Mouse (Mus musculus) CD4-positive, CD25-positive, alpha-beta regulatory T cell, adult 2 months (primary cell): Measurements from ENCODE around the gene Enthd1.
"Not testable (repeated sequence)": the region's sequence is repeated elsewhere in the genome, so short reads cannot be mapped to it uniquely, and the experiment has no call there.

Source experiments
- DNase-seq: peaks from one replicate; pipeline ENCODE4 v3.0.0-alpha.2; 2012; ENCODE audit warnings: low read depth, low spot score

Enthd1 gene

GRCm38 (mm10) chr15:80538671-80539340 lies 26.1 kb downstream of the Enthd1 start:
- peak; percentile 71 for DNase-seq

DNA sequence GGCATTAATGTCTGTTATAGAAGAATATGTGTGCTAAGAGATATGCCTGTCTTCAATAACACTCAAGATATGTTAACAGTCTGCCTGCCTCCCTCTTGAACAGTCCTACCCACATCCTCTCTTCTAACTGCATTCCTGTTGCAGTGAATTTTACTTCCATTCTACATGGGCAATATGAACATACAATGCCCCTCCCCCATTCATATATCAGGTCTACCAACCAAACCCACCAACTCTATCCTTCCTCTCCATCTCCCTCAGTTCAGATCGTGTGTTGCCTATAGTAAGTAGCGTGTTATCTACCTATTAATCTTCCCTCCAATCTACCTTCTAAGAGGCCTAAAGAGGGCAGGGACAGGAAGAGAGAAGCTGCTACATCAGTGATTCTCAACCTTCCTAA lies 26.9 kb downstream of the Enthd1 start:
- peak; percentile 52 for DNase-seq

DNA sequence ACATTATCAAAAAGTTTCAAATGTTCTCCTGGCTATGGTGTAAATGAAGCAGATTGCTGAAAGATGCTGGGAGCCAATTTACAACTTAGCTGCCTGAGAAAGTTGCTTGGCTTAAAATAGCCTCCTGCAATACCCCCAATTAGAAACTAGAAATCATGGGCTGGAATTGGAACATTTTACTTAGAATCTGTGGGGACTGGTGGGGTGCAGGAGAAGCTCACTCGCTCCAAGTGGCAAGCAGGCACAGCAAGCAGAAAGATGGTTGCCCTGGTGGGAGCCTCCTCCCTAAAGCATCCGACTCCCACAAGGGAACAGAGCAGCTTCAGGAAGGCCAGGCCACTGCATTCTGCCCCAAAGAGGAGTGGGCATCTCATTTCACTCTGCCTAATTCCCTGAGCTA lies 28.9 kb downstream of the Enthd1 start:
- no peak for DNase-seq

DNA sequence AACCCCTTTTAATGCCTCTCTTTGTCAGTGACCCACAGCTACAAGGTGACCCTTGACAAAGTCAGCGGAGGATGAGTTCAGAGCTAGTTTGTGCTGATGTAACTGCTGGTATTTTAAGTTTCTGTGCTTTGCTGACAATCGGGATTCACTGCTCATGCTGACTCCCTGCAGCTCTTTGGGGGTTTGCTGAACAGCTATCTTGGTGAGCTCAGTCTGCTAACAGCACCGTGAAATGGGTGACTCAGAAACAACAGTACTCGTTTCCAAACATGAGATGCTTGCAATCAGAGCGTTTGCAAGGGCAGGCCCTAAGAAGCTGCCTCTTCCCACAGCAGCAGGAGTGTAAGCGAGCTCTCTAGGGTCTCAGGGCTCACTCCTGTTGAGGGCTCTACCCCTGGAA lies 31.7 kb downstream of the Enthd1 start:
- DNase-seq: no peak

GRCm38 (mm10) chr15:80532281-80533072 lies 32.5 kb downstream of the Enthd1 start:
- DNase-seq: no peak

GRCm38 (mm10) chr15:80531026-80531425 lies 33.9 kb downstream of the Enthd1 start:
- DNase-seq: peak; percentile 24

DNA sequence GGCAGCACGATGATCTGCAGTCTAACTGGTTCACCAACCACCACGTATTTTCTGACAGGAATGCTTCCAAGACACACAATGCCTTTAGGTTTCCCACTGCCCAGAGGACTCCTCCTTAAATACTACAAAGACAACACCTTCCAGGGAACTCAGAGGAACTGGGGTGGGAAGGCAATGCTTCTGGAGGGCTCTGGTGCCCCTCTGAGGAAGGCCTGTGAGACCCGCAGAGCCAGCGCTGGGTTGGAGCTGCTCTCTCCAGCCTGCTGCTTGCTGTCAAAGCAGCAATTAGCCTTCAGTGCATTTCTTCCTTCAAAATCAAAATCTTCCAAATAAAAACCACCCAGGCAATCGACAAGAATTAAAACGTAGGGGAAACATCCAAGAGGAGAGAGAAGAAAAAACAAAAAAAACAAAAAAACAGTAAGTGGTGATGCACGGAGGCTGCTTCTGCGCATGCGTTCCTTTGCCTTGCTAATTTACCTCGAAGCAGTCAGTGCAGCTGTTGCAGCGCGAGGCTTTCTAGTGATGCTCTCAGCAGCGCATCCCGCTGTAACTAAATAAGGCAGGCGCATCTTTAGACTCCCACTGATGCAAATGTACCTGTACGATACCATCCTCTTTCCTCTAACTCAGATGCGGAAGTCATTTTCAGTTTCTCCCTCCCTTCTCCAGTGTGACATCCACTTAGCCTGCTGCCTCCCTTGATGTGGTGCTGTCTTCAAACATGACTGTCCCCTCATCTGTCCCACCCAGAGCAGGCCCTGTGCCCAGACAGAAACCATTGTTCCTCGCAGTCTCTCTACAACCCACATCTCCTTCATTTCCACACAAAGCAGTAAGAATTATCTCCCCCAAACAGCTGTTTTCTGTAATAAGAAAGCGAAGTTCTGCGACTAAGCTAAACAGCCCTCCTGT lies 34.7 kb downstream of the Enthd1 start:
- peak; percentile 53 for DNase-seq

- DNase-seq: no peak
Observed at GRCm38 (mm10) chr15:80521661-80522388, 43.1 kb downstream of the Enthd1 start.

DNA sequence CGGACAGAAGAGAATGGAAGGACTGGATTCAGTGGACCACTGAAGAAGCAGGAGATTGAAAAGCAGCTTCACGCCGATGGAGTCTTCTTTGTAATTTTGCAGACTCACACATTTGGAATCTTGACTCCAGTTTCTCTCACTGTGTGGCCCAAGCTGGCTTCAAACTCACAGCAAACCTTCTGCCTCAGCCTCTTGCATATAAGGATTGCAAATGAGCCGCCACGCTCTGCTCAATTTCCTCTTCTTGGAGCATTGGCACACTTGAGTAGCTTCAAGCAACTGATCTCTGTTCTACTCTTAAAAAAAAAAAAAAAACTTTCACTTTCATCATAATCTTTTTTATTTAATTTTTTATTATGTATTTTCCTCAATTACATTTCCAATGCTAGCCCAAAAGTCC lies 45.0 kb downstream of the Enthd1 start:
- DNase-seq: no peak

DNA sequence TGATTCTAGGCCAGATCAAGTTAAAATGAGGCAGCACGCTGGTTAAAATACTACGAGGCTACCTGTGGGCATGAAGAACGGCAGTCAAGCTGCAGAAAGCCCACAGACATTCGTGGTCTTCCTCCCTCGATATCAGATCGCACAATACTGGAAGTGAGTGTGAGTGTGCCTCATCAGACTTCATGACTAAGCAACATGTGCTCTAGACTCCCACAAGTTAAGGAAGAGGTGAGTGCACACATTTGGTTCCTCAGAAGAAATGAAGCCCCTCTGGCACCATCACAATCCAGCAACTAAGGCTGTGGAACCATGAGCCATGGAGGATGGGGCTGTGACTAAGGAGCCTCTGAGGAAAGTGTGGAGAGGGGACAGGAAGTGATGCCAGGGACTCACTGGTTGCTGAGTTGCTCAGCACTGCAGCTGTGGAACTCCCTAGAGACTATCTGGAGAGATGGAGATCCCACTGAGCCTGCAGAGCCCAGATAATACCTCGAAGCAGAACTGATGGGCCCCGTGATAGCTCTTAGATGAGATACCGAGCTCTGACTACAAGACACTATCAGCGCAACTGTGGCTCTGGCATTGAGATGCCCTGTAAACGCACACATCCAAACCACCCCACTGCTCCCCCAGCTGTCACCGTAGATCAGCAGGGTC lies 46.3 kb downstream of the Enthd1 start:
- no peak for DNase-seq

DNA sequence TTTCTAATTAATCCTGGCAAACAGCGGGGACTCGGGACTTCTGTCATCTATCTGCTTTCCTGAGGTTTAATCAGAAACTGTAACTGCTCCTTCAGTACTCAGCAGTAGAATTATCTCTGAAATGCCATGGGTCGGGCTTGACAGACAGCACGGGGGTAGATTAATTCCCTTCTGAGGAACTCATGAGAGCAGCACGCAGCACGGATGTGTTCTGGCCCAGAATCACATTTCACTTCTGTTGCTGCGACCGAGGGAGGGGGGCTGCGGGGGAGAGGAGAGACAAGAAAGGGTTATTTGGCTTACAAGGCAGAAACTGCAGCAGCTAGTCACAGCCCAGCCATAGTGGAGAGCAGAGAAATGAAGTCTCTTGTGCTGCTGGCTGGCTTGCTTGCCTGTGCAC lies 47.0 kb downstream of the Enthd1 start:
- no peak for DNase-seq

DNA sequence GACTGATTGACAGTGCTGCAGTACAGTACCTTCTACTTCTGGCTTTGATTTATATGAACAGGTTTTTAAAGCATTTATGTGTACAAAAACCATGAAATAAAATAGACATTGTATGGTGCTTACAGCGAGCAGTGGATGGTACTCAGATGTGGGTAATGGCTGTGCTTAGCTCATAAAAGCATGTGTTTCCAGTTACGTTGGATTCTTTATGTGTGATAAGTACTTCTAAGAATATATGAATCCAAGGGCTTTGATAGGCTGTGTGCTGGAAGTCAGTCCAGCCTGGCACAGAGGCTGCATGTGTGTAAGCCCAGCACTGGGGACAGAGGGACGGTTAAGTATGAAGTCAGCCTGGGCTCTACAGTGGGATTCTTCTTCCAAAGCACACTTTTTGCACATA lies 48.4 kb downstream of the Enthd1 start:
- DNase-seq: no peak

DNA sequence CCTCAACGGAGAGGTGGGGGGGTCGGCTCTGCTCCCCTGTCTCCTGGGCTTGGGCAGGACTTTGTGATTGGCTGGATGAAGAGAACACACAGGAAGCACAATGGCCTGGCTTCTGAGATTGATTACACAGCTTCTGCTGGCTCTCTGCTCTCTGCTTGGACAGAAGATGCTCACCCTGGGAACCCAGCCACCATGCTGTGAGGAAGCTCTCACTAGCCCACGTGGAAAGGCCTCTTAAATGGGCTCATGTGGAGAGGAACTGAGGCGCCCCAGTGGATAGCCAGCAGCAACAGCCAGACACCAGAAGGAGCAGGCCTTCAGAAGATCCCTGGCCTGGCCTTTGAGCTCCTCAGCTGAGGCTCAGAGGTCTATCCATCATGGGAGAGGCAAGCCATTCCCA lies 59.9 kb downstream of the Enthd1 start:
- no peak for DNase-seq

DNA sequence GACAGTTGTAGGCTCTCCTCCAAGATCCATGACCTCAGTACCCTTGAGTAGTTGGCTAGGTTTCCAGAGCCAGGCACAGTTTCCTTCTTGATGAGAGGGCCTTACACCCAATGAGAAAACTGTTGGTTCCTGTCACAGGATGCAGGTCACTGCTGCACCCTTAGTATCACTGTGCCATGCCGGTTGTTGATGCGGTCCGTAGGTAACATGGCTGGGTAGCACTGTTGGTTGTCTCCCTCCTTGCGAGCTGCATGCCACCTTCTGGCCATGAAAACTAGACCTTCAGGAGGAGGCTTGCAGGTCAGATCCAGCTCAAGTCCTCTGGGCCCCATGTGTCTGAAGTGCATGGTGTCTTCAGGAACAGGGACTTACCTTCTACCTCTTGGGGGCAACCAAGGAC lies 61.8 kb downstream of the Enthd1 start:
- DNase-seq: not testable (repeated sequence)

DNA sequence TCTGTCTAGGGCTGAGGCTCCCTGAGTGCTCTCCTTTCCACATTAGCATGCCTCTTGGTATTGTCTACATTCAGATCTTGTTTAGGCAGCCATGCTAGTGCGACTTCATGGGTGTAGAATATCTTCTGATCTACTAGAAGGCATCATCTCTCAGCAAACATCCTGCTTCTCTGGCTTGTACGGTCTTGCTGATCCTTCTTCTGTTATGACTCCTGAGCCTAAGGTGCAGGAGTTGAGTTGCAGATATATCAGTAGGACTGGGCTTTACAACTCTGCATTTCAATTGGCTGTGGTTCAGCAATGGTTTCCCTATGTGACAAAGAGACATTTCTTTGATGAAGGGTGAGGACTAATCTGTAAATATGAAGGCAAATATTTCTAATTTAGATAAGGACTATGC lies 62.2 kb downstream of the Enthd1 start:
- no peak for DNase-seq

DNA sequence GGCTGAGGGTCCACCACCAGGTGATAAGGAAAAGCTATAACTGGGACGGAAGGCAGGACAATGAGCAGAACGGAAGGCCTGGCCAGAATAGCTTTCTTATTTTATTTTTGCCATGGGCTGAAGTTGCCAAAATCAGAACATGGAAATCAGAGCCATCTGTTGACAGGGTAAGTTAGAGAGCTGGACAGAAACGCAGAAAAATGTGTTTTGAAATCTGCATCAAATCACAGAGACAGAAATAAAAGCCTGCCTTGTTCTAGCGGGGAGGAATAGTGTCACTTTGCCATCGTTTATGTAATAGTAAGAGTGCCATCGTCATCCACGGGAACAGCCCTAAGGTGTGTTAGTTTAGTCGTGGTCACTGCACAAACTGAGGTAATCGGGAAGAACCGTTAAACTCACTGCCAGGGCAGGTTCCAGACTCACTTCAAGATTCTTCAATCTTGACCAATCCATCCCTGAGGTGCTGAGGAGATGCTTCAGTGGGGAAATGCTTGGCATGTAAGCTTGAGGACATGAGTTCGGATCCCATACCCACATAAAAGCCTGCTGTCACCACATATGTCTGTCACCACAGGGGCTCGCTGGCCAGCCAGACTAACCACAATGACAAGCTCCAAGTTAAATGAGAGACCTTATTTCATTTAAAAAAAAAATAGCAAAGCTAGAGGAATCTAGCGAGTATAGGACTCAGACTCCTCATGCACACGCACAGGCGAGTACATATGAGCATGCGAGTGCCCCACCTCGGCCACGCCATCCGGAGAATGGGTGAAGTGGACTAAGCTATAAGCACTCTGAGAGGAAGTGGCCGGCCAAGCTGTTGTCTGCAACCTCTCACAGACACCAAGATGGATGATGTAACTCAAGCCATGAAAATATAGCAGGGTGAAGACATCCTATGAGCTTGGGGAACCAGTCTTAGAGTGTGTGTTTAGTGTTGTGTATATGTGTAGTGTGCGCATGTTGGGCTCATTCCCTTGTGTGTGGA lies 63.6 kb downstream of the Enthd1 start:
- no peak for DNase-seq

DNA sequence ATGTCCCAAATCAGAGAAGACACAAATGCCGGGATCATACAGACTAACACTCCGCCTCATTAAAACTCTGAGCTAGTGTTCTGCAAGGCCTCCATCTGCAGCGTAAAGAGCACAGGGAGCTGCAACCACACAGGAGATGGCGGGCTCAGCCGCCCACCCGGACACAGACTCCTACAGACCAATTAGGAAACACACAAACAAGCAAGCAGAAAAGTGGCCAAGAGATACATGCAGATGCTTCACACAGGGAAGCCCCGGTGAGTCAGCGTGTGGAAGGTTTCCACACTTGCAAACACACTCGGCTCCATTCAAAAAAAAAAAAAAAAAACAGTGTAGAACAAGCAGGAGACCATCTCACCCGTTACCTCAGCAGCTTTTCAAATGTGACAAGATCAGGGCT lies 64.5 kb downstream of the Enthd1 start:
- no peak for DNase-seq

- DNase-seq: not testable (repeated sequence)
Observed at GRCm38 (mm10) chr15:80497733-80498132, 67.2 kb downstream of the Enthd1 start.

- peak; percentile 25 for DNase-seq
Observed at GRCm38 (mm10) chr15:80491505-80491904, 73.5 kb downstream of the Enthd1 start.

DNA sequence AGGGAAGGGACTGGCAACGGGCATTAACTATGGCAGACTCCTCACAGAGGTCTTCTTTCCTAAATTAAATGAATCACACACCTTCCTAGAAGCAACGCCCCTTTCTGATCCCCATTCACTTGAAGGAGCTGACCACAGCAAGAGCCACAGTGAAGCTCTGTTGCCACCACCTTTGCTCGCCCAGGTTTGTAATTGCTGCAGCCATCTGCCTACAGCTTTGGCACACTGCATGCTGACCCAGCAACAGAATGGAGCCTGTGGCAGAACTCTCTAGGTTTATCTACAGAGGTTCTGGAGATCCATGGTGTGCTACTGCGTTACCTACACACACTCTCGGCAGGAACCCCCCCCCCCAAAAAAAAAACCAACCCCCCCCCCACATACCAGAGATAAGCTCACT lies 74.8 kb downstream of the Enthd1 start:
- DNase-seq: no peak
